Mouse (Mus musculus): ENCODE results near the gene Adamtsl5. TPM values are rescaled to one million over a fixed set of nuclear protein-coding genes. Genes with fewer than 3 reads are reported as not detected.
"Not testable (repeated sequence)": the region's sequence is repeated elsewhere in the genome, so short reads cannot be mapped to it uniquely, and the experiment has no call there.

The Adamtsl5 gene
- total and polyA plus RNA-seq, 2 experiments from 2014 or later = 1.0 to 1.2 TPM

GRCm38 (mm10) chr10:80352727-80353126, 4.5 kb upstream of the Adamtsl5 start:
- Histone ChIP-seq H3K27me3 (ENCODE audit: insufficient read depth, low read length) (peaks cover 62% of the 10 kb centered on the region), H3K36me3 (ENCODE audit: insufficient read depth, low read length) (no peaks in the 10 kb centered on the region), H3K9me3 (ENCODE audit: low read length) (no peaks in the 10 kb centered on the region), H3K9ac (replicated peaks; ENCODE audit: low read length) (no peak overlapping the region), H3K4me2 (ENCODE audit: low read depth, low read length) (no peak overlapping the region), H3K27ac (no peak overlapping the region), H3K4me3 (ENCODE audit: low read length) (no peak overlapping the region), H3K4me1 (ENCODE audit: insufficient read depth, low read length) (no peaks in the 10 kb centered on the region; the same call in 1 of the 2 replicates)
- ATAC-seq = no peak
- no peak for DNase-seq (ENCODE audit: low spot score)
- 70% methylated on average over 8 of the region's 8 CpGs for WGBS
- TF ChIP-seq CTCF (IDR thresholded peaks at IDR 0.05; ENCODE audit: low read depth) = no peak

- no peak for ATAC-seq
Observed at GRCm38 (mm10) chr10:80351896-80352295, 3.7 kb upstream of the Adamtsl5 start.

GRCm38 (mm10) chr10:80350292-80350691, 2.1 kb upstream of the Adamtsl5 start:
- peaks cover 54% of the 10 kb centered on the region for H3K27me3 ChIP-seq (ENCODE audit: insufficient read depth, low read length)
- H3K4me3 ChIP-seq (ENCODE audit: low read length) = no peak overlapping the region
- H3K9ac ChIP-seq (replicated peaks; ENCODE audit: low read length) = no peak overlapping the region
- H3K36me3 ChIP-seq (ENCODE audit: insufficient read depth, low read length) = no peaks in the 10 kb centered on the region
- no peaks in the 10 kb centered on the region for H3K9me3 ChIP-seq (ENCODE audit: low read length)
- TF ChIP-seq CTCF (IDR thresholded peaks at IDR 0.05; ENCODE audit: low read depth) = peak; percentile 97
- 3% methylated on average over 7 of the region's 7 CpGs for WGBS
- ATAC-seq (peak; percentile 69), DNase-seq (ENCODE audit: low spot score) (peak; percentile 77)
- H3K4me2 ChIP-seq (ENCODE audit: low read depth, low read length) = no peak overlapping the region
- no peaks in the 10 kb centered on the region for H3K4me1 ChIP-seq (ENCODE audit: insufficient read depth, low read length)
- H3K27ac ChIP-seq = no peak overlapping the region

More at GRCm38 (mm10) chr10:80351896-80352295, 3.7 kb upstream of the Adamtsl5 start:
- Histone ChIP-seq H3K36me3 (ENCODE audit: insufficient read depth, low read length) (no peaks in the 10 kb centered on the region), H3K27ac (no peak overlapping the region), H3K4me3 (ENCODE audit: low read length) (no peak overlapping the region), H3K27me3 (ENCODE audit: insufficient read depth, low read length) (peaks cover 64% of the 10 kb centered on the region), H3K4me1 (ENCODE audit: insufficient read depth, low read length) (no peaks in the 10 kb centered on the region; the same call in 1 of the 2 replicates), H3K9ac (replicated peaks; ENCODE audit: low read length) (no peak overlapping the region), H3K4me2 (ENCODE audit: low read depth, low read length) (no peak overlapping the region), H3K9me3 (ENCODE audit: low read length) (no peaks in the 10 kb centered on the region)
- DNase-seq (ENCODE audit: low spot score) = no peak
- 25% methylated on average over 11 of the region's 11 CpGs for WGBS
- TF ChIP-seq CTCF (IDR thresholded peaks at IDR 0.05; ENCODE audit: low read depth) = no peak

GRCm38 (mm10) chr10:80348981-80349380, 769 bp upstream of the Adamtsl5 start:
- H3K9ac ChIP-seq (replicated peaks; ENCODE audit: low read length) = no peak overlapping the region
- H3K9me3 ChIP-seq (ENCODE audit: low read length) = no peaks in the 10 kb centered on the region
- H3K36me3 ChIP-seq (ENCODE audit: insufficient read depth, low read length) = no peaks in the 10 kb centered on the region
- ATAC-seq = no peak
- no peak for TF ChIP-seq CTCF (IDR thresholded peaks at IDR 0.05; ENCODE audit: low read depth)
- no peak for DNase-seq (ENCODE audit: low spot score)
- H3K27ac ChIP-seq = no peak overlapping the region
- H3K4me2 ChIP-seq (ENCODE audit: low read depth, low read length) = no peak overlapping the region
- H3K4me3 ChIP-seq (ENCODE audit: low read length) = no peak overlapping the region
- no peaks in the 10 kb centered on the region for H3K4me1 ChIP-seq (ENCODE audit: insufficient read depth, low read length)
- peaks cover 58% of the 10 kb centered on the region for H3K27me3 ChIP-seq (ENCODE audit: insufficient read depth, low read length)
- 18% methylated on average over 26 of the region's 26 CpGs for WGBS

- Histone ChIP-seq H3K4me2 (ENCODE audit: low read depth, low read length) (no peak overlapping the region; the same call in 1 of the 2 replicates), H3K9me3 (ENCODE audit: low read length) (no peaks in the 10 kb centered on the region), H3K36me3 (ENCODE audit: insufficient read depth, low read length) (no peaks in the 10 kb centered on the region), H3K4me1 (ENCODE audit: insufficient read depth, low read length) (peaks cover 3% of the 10 kb centered on the region; the same call in 1 of the 2 replicates), H3K9ac (replicated peaks; ENCODE audit: low read length) (no peak overlapping the region), H3K27ac (no peak overlapping the region), H3K27me3 (ENCODE audit: insufficient read depth, low read length) (peaks cover 71% of the 10 kb centered on the region), H3K4me3 (ENCODE audit: low read length) (peak overlapping the region; percentile 20; the same call in 1 of the 2 replicates)
- TF ChIP-seq CTCF (IDR thresholded peaks at IDR 0.05; ENCODE audit: low read depth) = no peak
- 11% methylated on average over 17 of the region's 17 CpGs for WGBS
- ATAC-seq (no peak), DNase-seq (ENCODE audit: low spot score) (no peak)
Observed at GRCm38 (mm10) chr10:80347514-80347967, 671 bp downstream of the Adamtsl5 start.

GRCm38 (mm10) chr10:80345929-80346328, 2.3 kb downstream of the Adamtsl5 start:
- not testable (repeated sequence) for DNase-seq (ENCODE audit: low spot score); H3K4me3 ChIP-seq (ENCODE audit: low read length); H3K4me1 ChIP-seq (ENCODE audit: insufficient read depth, low read length); H3K4me2 ChIP-seq (ENCODE audit: low read depth, low read length); H3K36me3 ChIP-seq (ENCODE audit: insufficient read depth, low read length); ATAC-seq; H3K9me3 ChIP-seq (ENCODE audit: low read length); H3K9ac ChIP-seq (replicated peaks; ENCODE audit: low read length); H3K27ac ChIP-seq
- 66% methylated on average over 5 of the region's 6 CpGs for WGBS
- peaks cover 85% of the 10 kb centered on the region for H3K27me3 ChIP-seq (ENCODE audit: insufficient read depth, low read length)

GRCm38 (mm10) chr10:80345122-80345521, 3.1 kb downstream of the Adamtsl5 start:
- ATAC-seq (no peak), DNase-seq (ENCODE audit: low spot score) (no peak)
- WGBS = 5% methylated on average over 14 of the region's 16 CpGs

More at GRCm38 (mm10) chr10:80345122-80345521, 3.1 kb downstream of the Adamtsl5 start:
- H3K4me3 ChIP-seq (ENCODE audit: low read length) = no peak overlapping the region
- no peak overlapping the region for H3K27ac ChIP-seq
- H3K4me1 ChIP-seq (ENCODE audit: insufficient read depth, low read length) = peaks cover 7% of the 10 kb centered on the region; the same call in 1 of the 2 replicates
- H3K9me3 ChIP-seq (ENCODE audit: low read length) = no peaks in the 10 kb centered on the region
- no peaks in the 10 kb centered on the region for H3K36me3 ChIP-seq (ENCODE audit: insufficient read depth, low read length)
- no peak overlapping the region for H3K4me2 ChIP-seq (ENCODE audit: low read depth, low read length)
- no peak overlapping the region for H3K9ac ChIP-seq (replicated peaks; ENCODE audit: low read length)
- TF ChIP-seq CTCF (IDR thresholded peaks at IDR 0.05; ENCODE audit: low read depth) = no peak
- H3K27me3 ChIP-seq (ENCODE audit: insufficient read depth, low read length) = peaks cover 86% of the 10 kb centered on the region
